Mouse (Mus musculus): ENCODE measurements at regions not wholly inside any gene's neighbourhood (a gene's known extent, or its start where the extent isn't known, plus 50 kb on each side); places are given as distances from the start of the nearest gene placed in this dataset.

GRCm38 (mm10) chr15:56294910-56295438 lies 1182.5 kb downstream of the Slc22a22 start:
- no peaks in the 10 kb centered on the region for H3K36me3 ChIP-seq (ENCODE audit: control insufficient read depth, insufficient read depth, low read length, poor library complexity, severe bottlenecking)
- H3K9ac ChIP-seq (ENCODE audit: low read depth, poor library complexity, severe bottlenecking): no peak overlapping the region
- no peak for TF ChIP-seq EP300 (IDR thresholded peaks at IDR 0.05; ENCODE audit: insufficient read depth, low read depth, low read length)
- no peak for TF ChIP-seq POLR2A (IDR thresholded peaks at IDR 0.05; ENCODE audit: insufficient read depth, low read length)
- no peak for TF ChIP-seq CTCF (IDR thresholded peaks at IDR 0.05; ENCODE audit: low read depth, low read length)
- H3K27me3 ChIP-seq (ENCODE audit: control insufficient read depth, insufficient read depth, low read length, poor library complexity, severe bottlenecking): no peaks in the 10 kb centered on the region
- H3K4me1 ChIP-seq (ENCODE audit: control insufficient read depth, insufficient read depth, low read length): no peaks in the 10 kb centered on the region
- H3K4me3 ChIP-seq (ENCODE audit: low read depth, low read length): no peak overlapping the region
- H3K27ac ChIP-seq (ENCODE audit: insufficient read depth, low read length): no peak overlapping the region
- no peaks in the 10 kb centered on the region for H3K9me3 ChIP-seq (replicated peaks; ENCODE audit: control insufficient read depth, insufficient read depth, low read length, poor library complexity, severe bottlenecking)

DNA sequence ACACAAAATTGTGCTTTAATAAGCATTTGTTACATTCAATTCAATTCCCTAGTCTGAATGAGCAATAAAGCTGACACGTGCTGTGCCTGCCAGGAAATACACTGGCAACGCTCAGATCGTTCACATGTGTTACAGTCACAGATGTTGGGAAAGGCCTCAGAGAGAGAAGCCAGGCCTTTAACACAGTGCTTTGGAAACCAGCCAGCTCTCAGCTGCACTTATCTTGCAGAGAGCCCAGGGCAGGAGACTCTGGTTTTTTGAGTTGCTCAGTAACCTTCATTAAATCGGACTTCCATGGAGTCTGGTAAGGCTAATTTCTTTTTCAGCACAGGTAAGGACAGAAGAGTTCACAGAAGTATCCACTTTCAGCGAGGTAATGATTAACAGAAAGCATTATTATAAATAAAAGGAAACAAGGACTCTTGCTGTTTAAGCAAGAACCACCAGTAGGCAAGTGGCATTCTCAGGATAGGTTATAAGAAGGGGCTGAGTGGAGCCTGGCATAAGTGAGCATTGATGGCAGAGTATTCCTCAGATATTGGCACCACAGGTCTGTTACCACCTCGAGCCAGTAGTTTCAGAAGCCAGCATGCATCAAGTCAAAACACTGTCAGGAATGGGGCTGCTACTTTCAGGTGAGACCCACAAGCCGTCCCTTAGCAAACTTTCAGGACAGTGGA lies 1198.7 kb downstream of the Slc22a22 start:
- H3K4me3 ChIP-seq (ENCODE audit: low read depth, low read length): no peak overlapping the region
- H3K9me3 ChIP-seq (replicated peaks; ENCODE audit: control insufficient read depth, insufficient read depth, low read length, poor library complexity, severe bottlenecking): no peaks in the 10 kb centered on the region
- H3K27ac ChIP-seq (ENCODE audit: insufficient read depth, low read length): no peak overlapping the region
- H3K27me3 ChIP-seq (ENCODE audit: control insufficient read depth, insufficient read depth, low read length, poor library complexity, severe bottlenecking): no peaks in the 10 kb centered on the region
- TF ChIP-seq EP300 (IDR thresholded peaks at IDR 0.05; ENCODE audit: insufficient read depth, low read depth, low read length): no peak
- TF ChIP-seq CTCF (IDR thresholded peaks at IDR 0.05; ENCODE audit: low read depth, low read length): no peak
- no peak for TF ChIP-seq POLR2A (IDR thresholded peaks at IDR 0.05; ENCODE audit: insufficient read depth, low read length)
- H3K4me1 ChIP-seq (ENCODE audit: control insufficient read depth, insufficient read depth, low read length): no peaks in the 10 kb centered on the region
- H3K36me3 ChIP-seq (ENCODE audit: control insufficient read depth, insufficient read depth, low read length, poor library complexity, severe bottlenecking): no peaks in the 10 kb centered on the region
- H3K9ac ChIP-seq (ENCODE audit: low read depth, poor library complexity, severe bottlenecking): no peak overlapping the region

DNA sequence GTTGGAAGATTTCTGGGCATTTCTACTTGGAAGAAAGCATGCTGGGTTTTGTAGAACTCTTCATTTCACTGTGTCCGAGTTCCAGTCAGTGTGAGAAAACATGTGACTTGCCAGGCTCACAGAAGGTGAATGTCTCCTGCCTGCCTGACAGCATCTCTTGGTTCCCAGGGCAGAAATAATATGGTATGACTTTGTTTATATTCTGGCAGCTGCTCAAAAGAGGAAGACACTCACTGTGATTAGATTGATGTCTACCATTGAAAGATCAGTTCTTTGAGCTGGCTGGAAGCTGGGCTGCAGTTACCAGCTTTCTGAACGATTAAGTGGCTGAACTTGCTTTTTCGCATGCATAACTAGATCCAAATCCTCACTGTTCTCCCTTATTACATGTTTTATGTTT lies 1199.4 kb downstream of the Slc22a22 start:
- Histone ChIP-seq H3K27me3 (ENCODE audit: control insufficient read depth, insufficient read depth, low read length, poor library complexity, severe bottlenecking) (no peaks in the 10 kb centered on the region), H3K36me3 (ENCODE audit: control insufficient read depth, insufficient read depth, low read length, poor library complexity, severe bottlenecking) (no peaks in the 10 kb centered on the region), H3K27ac (ENCODE audit: insufficient read depth, low read length) (no peak overlapping the region), H3K9ac (ENCODE audit: low read depth, poor library complexity, severe bottlenecking) (no peak overlapping the region), H3K4me1 (ENCODE audit: control insufficient read depth, insufficient read depth, low read length) (no peaks in the 10 kb centered on the region), H3K9me3 (replicated peaks; ENCODE audit: control insufficient read depth, insufficient read depth, low read length, poor library complexity, severe bottlenecking) (no peaks in the 10 kb centered on the region), H3K4me3 (ENCODE audit: low read depth, low read length) (no peak overlapping the region)
- TF ChIP-seq EP300 (IDR thresholded peaks at IDR 0.05; ENCODE audit: insufficient read depth, low read depth, low read length): no peak
- TF ChIP-seq POLR2A (IDR thresholded peaks at IDR 0.05; ENCODE audit: insufficient read depth, low read length): no peak
- no peak for TF ChIP-seq CTCF (IDR thresholded peaks at IDR 0.05; ENCODE audit: low read depth, low read length)

GRCm38 (mm10) chr15:56248731-56249130 lies 1228.7 kb downstream of the Slc22a22 start:
- no peak for TF ChIP-seq EP300 (IDR thresholded peaks at IDR 0.05; ENCODE audit: insufficient read depth, low read depth, low read length)
- no peak for TF ChIP-seq POLR2A (IDR thresholded peaks at IDR 0.05; ENCODE audit: insufficient read depth, low read length)
- TF ChIP-seq CTCF (IDR thresholded peaks at IDR 0.05; ENCODE audit: low read depth, low read length): no peak
- no peak overlapping the region for H3K9ac ChIP-seq (ENCODE audit: low read depth, poor library complexity, severe bottlenecking)
- no peaks in the 10 kb centered on the region for H3K9me3 ChIP-seq (replicated peaks; ENCODE audit: control insufficient read depth, insufficient read depth, low read length, poor library complexity, severe bottlenecking)
- no peaks in the 10 kb centered on the region for H3K4me1 ChIP-seq (ENCODE audit: control insufficient read depth, insufficient read depth, low read length)
- H3K36me3 ChIP-seq (ENCODE audit: control insufficient read depth, insufficient read depth, low read length, poor library complexity, severe bottlenecking): no peaks in the 10 kb centered on the region
- H3K4me3 ChIP-seq (ENCODE audit: low read depth, low read length): no peak overlapping the region
- H3K27me3 ChIP-seq (ENCODE audit: control insufficient read depth, insufficient read depth, low read length, poor library complexity, severe bottlenecking): no peaks in the 10 kb centered on the region
- H3K27ac ChIP-seq (ENCODE audit: insufficient read depth, low read length): no peak overlapping the region

- no peaks in the 10 kb centered on the region for H3K27me3 ChIP-seq (ENCODE audit: control insufficient read depth, insufficient read depth, low read length, poor library complexity, severe bottlenecking)
Measured at GRCm38 (mm10) chr15:56244004-56244735, 1233.3 kb downstream of the Slc22a22 start.

DNA sequence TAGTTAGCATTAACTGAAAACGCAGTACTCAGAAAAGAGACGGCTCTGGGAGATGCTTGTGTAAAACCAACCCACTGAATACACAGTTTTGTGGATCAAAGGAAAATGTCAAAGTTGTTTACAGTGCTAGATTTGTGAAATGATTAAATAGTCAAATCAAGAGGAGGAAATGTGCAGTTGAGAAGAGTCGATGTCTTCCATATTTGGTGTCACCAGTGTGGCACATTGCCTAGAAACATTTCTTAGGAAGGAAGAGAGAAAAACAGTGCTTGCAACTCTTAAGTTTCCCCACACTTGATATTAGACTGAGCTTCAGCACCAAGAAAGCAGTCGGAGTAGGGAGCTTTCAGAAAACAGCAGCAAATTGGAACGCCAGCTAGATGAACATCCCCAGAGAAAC lies 1274.9 kb downstream of the Slc22a22 start:
- no peak for TF ChIP-seq CTCF (IDR thresholded peaks at IDR 0.05; ENCODE audit: low read depth, low read length)
- no peak for TF ChIP-seq EP300 (IDR thresholded peaks at IDR 0.05; ENCODE audit: insufficient read depth, low read depth, low read length)
- no peak for TF ChIP-seq POLR2A (IDR thresholded peaks at IDR 0.05; ENCODE audit: insufficient read depth, low read length)
- Histone ChIP-seq H3K9ac (ENCODE audit: low read depth, poor library complexity, severe bottlenecking) (no peak overlapping the region), H3K36me3 (ENCODE audit: control insufficient read depth, insufficient read depth, low read length, poor library complexity, severe bottlenecking) (no peaks in the 10 kb centered on the region), H3K4me1 (ENCODE audit: control insufficient read depth, insufficient read depth, low read length) (no peaks in the 10 kb centered on the region), H3K9me3 (replicated peaks; ENCODE audit: control insufficient read depth, insufficient read depth, low read length, poor library complexity, severe bottlenecking) (no peaks in the 10 kb centered on the region), H3K27ac (ENCODE audit: insufficient read depth, low read length) (no peak overlapping the region), H3K27me3 (ENCODE audit: control insufficient read depth, insufficient read depth, low read length, poor library complexity, severe bottlenecking) (no peaks in the 10 kb centered on the region), H3K4me3 (ENCODE audit: low read depth, low read length) (no peak overlapping the region)

More at GRCm38 (mm10) chr15:56244004-56244735, 1233.3 kb downstream of the Slc22a22 start:
- no peak overlapping the region for H3K27ac ChIP-seq (ENCODE audit: insufficient read depth, low read length)
- H3K4me3 ChIP-seq (ENCODE audit: low read depth, low read length): no peak overlapping the region
- H3K9me3 ChIP-seq (replicated peaks; ENCODE audit: control insufficient read depth, insufficient read depth, low read length, poor library complexity, severe bottlenecking): no peaks in the 10 kb centered on the region
- TF ChIP-seq POLR2A (IDR thresholded peaks at IDR 0.05; ENCODE audit: insufficient read depth, low read length) (no peak), EP300 (IDR thresholded peaks at IDR 0.05; ENCODE audit: insufficient read depth, low read depth, low read length) (no peak), CTCF (IDR thresholded peaks at IDR 0.05; ENCODE audit: low read depth, low read length) (no peak)
- H3K4me1 ChIP-seq (ENCODE audit: control insufficient read depth, insufficient read depth, low read length): no peaks in the 10 kb centered on the region
- H3K9ac ChIP-seq (ENCODE audit: low read depth, poor library complexity, severe bottlenecking): no peak overlapping the region
- no peaks in the 10 kb centered on the region for H3K36me3 ChIP-seq (ENCODE audit: control insufficient read depth, insufficient read depth, low read length, poor library complexity, severe bottlenecking)
